Mouse (Mus musculus) midbrain, embryonic 11.5 days (tissue): ENCODE measurements around the gene Krtcap3. TPM values are rescaled to one million over a fixed set of nuclear protein-coding genes. Genes with fewer than 3 reads are reported as not detected.
A peak's percentile ranks its signal among the peaks of the same experiment; 100 is the strongest.

Source experiments
- ATAC-seq: fragments of 200-750 bp; cut with Nextera tagmentation; 2 replicates; pipeline ENCODE4 v1.8.0; 2017; ENCODE audit warnings: moderate TSS enrichment, moderate library complexity; ENCODE audit not compliant: low FRiP score
- DNase-seq: peaks from one replicate; pipeline ENCODE4 v3.0.0; 2015; ENCODE audit warnings: low spot score; ENCODE audit errors: missing footprints
- H3K27ac ChIP-seq: fragments of 300-500 bp; sonication (generic); 2 replicates; pipeline ENCODE4 v1.5.1; 2014; ENCODE audit warnings: low read depth, low read length
- H3K27me3 ChIP-seq: fragments of 300-500 bp; sonication (generic); 2 replicates; pipeline ENCODE4 v1.6.1; 2014; ENCODE audit warnings: mild to moderate bottlenecking, low read length, moderate library complexity, mixed read lengths; ENCODE audit not compliant: control insufficient read depth, insufficient read depth
- H3K36me3 ChIP-seq: fragments of 300-500 bp; sonication (generic); 2 replicates; pipeline ENCODE4 v1.6.1; 2014; ENCODE audit warnings: mild to moderate bottlenecking, low read length, moderate library complexity, mixed read lengths; ENCODE audit not compliant: control insufficient read depth, insufficient read depth
- H3K4me1 ChIP-seq: fragments of 300-500 bp; sonication (generic); 2 replicates; pipeline ENCODE4 v1.6.1; 2014; ENCODE audit warnings: low read length; ENCODE audit not compliant: control insufficient read depth, insufficient read depth
- H3K4me2 ChIP-seq: fragments of 300-500 bp; sonication (generic); 2 replicates; pipeline ENCODE4 v1.6.1; 2014; ENCODE audit warnings: mild to moderate bottlenecking, moderate library complexity
- H3K4me3 ChIP-seq: fragments of 300-500 bp; sonication (generic); 2 replicates; pipeline ENCODE4 v1.5.1; 2014; ENCODE audit warnings: low read depth, low read length
- H3K9ac ChIP-seq: fragments of 300-500 bp; sonication (generic); 2 replicates; pipeline ENCODE4 v1.6.1; 2014; ENCODE audit warnings: low read length
- H3K9me3 ChIP-seq: fragments of 300-500 bp; sonication (generic); 2 replicates; pipeline ENCODE4 v1.6.1; 2016; ENCODE audit warnings: low read length; ENCODE audit not compliant: control insufficient read depth
- WGBS: fragments of 180-500 bp; shearing (Covaris S2); extraction: QIAGEN DNeasy Blood & Tissue Kit; methylation state at CpG from one replicate; pipeline ENCODE4 v1.1.7; 2014; 5-methylcytosine and 5-hydroxymethylcytosine counted together
- polyA plus RNA-seq: library from polyadenylated mRNA; unstranded; fragments of >200 nt; fragmentation: Nextera tagmentation; extraction: Ambion mirVana; gene quantifications from 2 replicates; pipeline ENCODE4 v1.2.1, GENCODE M21; 2014

Krtcap3 gene
- polyA plus RNA-seq, 1 experiment from 2014 or later: 2.6 TPM

- Histone ChIP-seq H3K4me1 (peaks cover 8% of the 10 kb centered on the region; the same call in 1 of the 2 replicates), H3K4me3 (peak overlapping the region; percentile 96), H3K9me3 (no peaks in the 10 kb centered on the region), H3K4me2 (peak overlapping the region; percentile 85), H3K36me3 (no peaks in the 10 kb centered on the region), H3K27ac (peak overlapping the region; percentile 91), H3K9ac (peak overlapping the region; percentile 91), H3K27me3 (no peaks in the 10 kb centered on the region)
- DNase-seq (peak; percentile 95), ATAC-seq (peak; percentile 81; the same call in 1 of the 2 replicates)
- under 1% methylated on average over 40 of the region's 40 CpGs for WGBS
Observed at GRCm38 (mm10) chr5:31219911-31220447, 31.5 kb upstream of the Krtcap3 start.

GRCm38 (mm10) chr5:31220448-31221303, 30.8 kb upstream of the Krtcap3 start, which contains the start of gene Ppm1g:
Gene Ppm1g (minus strand): TSS chr5:31220687.
- Histone ChIP-seq H3K9ac (peak within 1 kb of the TSS; percentile 91), H3K27ac (peak within 1 kb of the TSS; percentile 91), H3K27me3 (no peaks in the 10 kb centered on the region), H3K36me3 (no peaks in the 10 kb centered on the region), H3K9me3 (no peaks in the 10 kb centered on the region), H3K4me3 (peak within 1 kb of the TSS; percentile 96), H3K4me1 (peaks cover 8% of the 10 kb centered on the region; the same call in 1 of the 2 replicates), H3K4me2 (peak within 1 kb of the TSS; percentile 85)
- DNase-seq (peak; percentile 100), ATAC-seq (peak; percentile 95)
- WGBS: under 1% methylated on average over 70 of the region's 70 CpGs

GRCm38 (mm10) chr5:31221304-31221945, 30.1 kb upstream of the Krtcap3 start:
- 16% methylated on average over 11 of the region's 11 CpGs for WGBS

GRCm38 (mm10) chr5:31222696-31223095, 28.8 kb upstream of the Krtcap3 start:
- Histone ChIP-seq H3K9ac (no peak overlapping the region), H3K4me2 (no peak overlapping the region), H3K9me3 (no peaks in the 10 kb centered on the region), H3K4me1 (peaks cover 8% of the 10 kb centered on the region; the same call in 1 of the 2 replicates), H3K4me3 (no peak overlapping the region), H3K36me3 (no peaks in the 10 kb centered on the region), H3K27me3 (no peaks in the 10 kb centered on the region), H3K27ac (no peak overlapping the region)
- ATAC-seq (no peak), DNase-seq (no peak)
- WGBS: 92% methylated on average over 9 of the region's 9 CpGs

More at GRCm38 (mm10) chr5:31221304-31221945, 30.1 kb upstream of the Krtcap3 start:
- H3K27ac ChIP-seq: peak overlapping the region; percentile 91
- H3K27me3 ChIP-seq: no peaks in the 10 kb centered on the region
- peak overlapping the region; percentile 85 for H3K4me2 ChIP-seq
- H3K9ac ChIP-seq: peak overlapping the region; percentile 91
- H3K4me1 ChIP-seq: peaks cover 8% of the 10 kb centered on the region; the same call in 1 of the 2 replicates
- DNase-seq (peak; percentile 88), ATAC-seq (0 out of 2 replicates have a peak, but pooled peaks have one; percentile 0)
- H3K36me3 ChIP-seq: no peaks in the 10 kb centered on the region
- peak overlapping the region; percentile 96 for H3K4me3 ChIP-seq
- H3K9me3 ChIP-seq: no peaks in the 10 kb centered on the region

- H3K9me3 ChIP-seq: no peaks in the 10 kb centered on the region
- H3K4me3 ChIP-seq: no peak overlapping the region
- no peaks in the 10 kb centered on the region for H3K27me3 ChIP-seq
- no peak overlapping the region for H3K9ac ChIP-seq
- DNase-seq (no peak), ATAC-seq (no peak)
- H3K4me2 ChIP-seq: no peak overlapping the region
- 63% methylated on average over 1 of the region's 1 CpGs for WGBS
- H3K4me1 ChIP-seq: no peaks in the 10 kb centered on the region
- no peak overlapping the region for H3K27ac ChIP-seq
- no peaks in the 10 kb centered on the region for H3K36me3 ChIP-seq
Observed at GRCm38 (mm10) chr5:31226641-31227040, 24.9 kb upstream of the Krtcap3 start.

- Histone ChIP-seq H3K4me2 (peak within 1 kb of the TSS; percentile 94), H3K9ac (peak within 1 kb of the TSS; percentile 92), H3K4me1 (peaks cover 9% of the 10 kb centered on the region), H3K27ac (peak within 1 kb of the TSS; percentile 96), H3K9me3 (no peaks in the 10 kb centered on the region), H3K4me3 (peak within 1 kb of the TSS; percentile 95), H3K27me3 (no peaks in the 10 kb centered on the region), H3K36me3 (peaks cover 3% of the 10 kb centered on the region; the same call in 1 of the 2 replicates)
- WGBS: under 1% methylated on average over 75 of the region's 103 CpGs
- DNase-seq (peak; percentile 99), ATAC-seq (peak; percentile 98)
Observed at GRCm38 (mm10) chr5:31240637-31241521, 10.6 kb upstream of the Krtcap3 start, which contains the start of the genes Nrbp1 and Gm9970. Gene Nrbp1 (plus strand): TSS chr5:31240864. Gene Gm9970 (minus strand): TSS chr5:31241232.

GRCm38 (mm10) chr5:31241522-31242034, 9.9 kb upstream of the Krtcap3 start:
- Histone ChIP-seq H3K9me3 (no peaks in the 10 kb centered on the region), H3K4me2 (peak overlapping the region; percentile 94), H3K27me3 (no peaks in the 10 kb centered on the region), H3K4me1 (peaks cover 9% of the 10 kb centered on the region), H3K36me3 (peaks cover 7% of the 10 kb centered on the region), H3K4me3 (peak overlapping the region; percentile 95), H3K9ac (peak overlapping the region; percentile 92), H3K27ac (no peak overlapping the region; the same call in 1 of the 2 replicates)
- whole genome bisulfite sequencing: under 1% methylated on average over 13 of the region's 13 CpGs
- DNase-seq: no peak
- ATAC-seq: no peak; the same call in 1 of the 2 replicates

GRCm38 (mm10) chr5:31242191-31242590, 9.3 kb upstream of the Krtcap3 start:
- Histone ChIP-seq H3K36me3 (peaks cover 8% of the 10 kb centered on the region), H3K4me2 (peak overlapping the region; percentile 94), H3K27ac (no peak overlapping the region), H3K9ac (peak overlapping the region; percentile 92), H3K9me3 (no peaks in the 10 kb centered on the region), H3K4me3 (peak overlapping the region; percentile 95), H3K27me3 (no peaks in the 10 kb centered on the region), H3K4me1 (peaks cover 9% of the 10 kb centered on the region)
- ATAC-seq (no peak), DNase-seq (no peak)
- WGBS: 25% methylated on average over 10 of the region's 10 CpGs
